Mouse (Mus musculus) forebrain, embryonic 14.5 days (tissue): ENCODE measurements around the gene Atf5. TPM values are rescaled to one million over a fixed set of nuclear protein-coding genes. Genes with fewer than 3 reads are reported as not detected.

ENCODE experiments used
- ATAC-seq: fragments of 200-750 bp; cut with Nextera tagmentation; 2 replicates; pipeline ENCODE4 v1.8.0; 2017; ENCODE audit warnings: mild to moderate bottlenecking, moderate library complexity
- DNase-seq: peaks from one replicate; pipeline ENCODE4 v3.0.0-alpha.2; 2015; ENCODE audit warnings: low spot score
- H3K27ac ChIP-seq: fragments of 300-500 bp; sonication (generic); 2 replicates; pipeline ENCODE4 v1.5.1; 2014; ENCODE audit warnings: low read depth, mild to moderate bottlenecking, control low read depth, low read length, moderate library complexity
- H3K27me3 ChIP-seq: fragments of 300-500 bp; sonication (generic); replicated peaks from 2 replicates; pipeline ENCODE4 v1.6.1; 2014; ENCODE audit warnings: low read length, control low read depth, mixed read lengths; ENCODE audit not compliant: control insufficient read depth, insufficient read depth
- H3K36me3 ChIP-seq: fragments of 300-500 bp; sonication (generic); 2 replicates; pipeline ENCODE4 v1.6.1; 2014; ENCODE audit warnings: low read length, control low read depth; ENCODE audit not compliant: control insufficient read depth, insufficient read depth
- H3K4me1 ChIP-seq: fragments of 300-500 bp; sonication (generic); 2 replicates; pipeline ENCODE4 v1.6.1; 2014; ENCODE audit warnings: antibody characterized with exemption, low read length, control low read depth; ENCODE audit not compliant: control insufficient read depth, insufficient read depth
- H3K4me2 ChIP-seq: fragments of 300-500 bp; sonication (generic); 2 replicates; pipeline ENCODE4 v1.6.1; 2014; ENCODE audit warnings: mild to moderate bottlenecking, control low read depth, low read length
- H3K4me3 ChIP-seq: fragments of 300-500 bp; sonication (generic); 2 replicates; pipeline ENCODE4 v1.5.1; 2014; ENCODE audit warnings: low read depth, low read length, control low read depth
- H3K9ac ChIP-seq: fragments of 300-500 bp; sonication (generic); 2 replicates; pipeline ENCODE4 v1.6.1; 2014; ENCODE audit warnings: mild to moderate bottlenecking, low read length, control low read depth, moderate library complexity
- H3K9me3 ChIP-seq: fragments of 300-500 bp; sonication (generic); replicated peaks from 2 replicates; pipeline ENCODE4 v1.6.1; 2016; ENCODE audit warnings: low read length, control low read depth, mixed read lengths; ENCODE audit not compliant: control insufficient read depth
- WGBS: fragments of 180-500 bp; shearing (Covaris S2); extraction: QIAGEN DNeasy Blood & Tissue Kit; methylation state at CpG from one replicate; pipeline ENCODE4 v1.1.7; 2014; 5-methylcytosine and 5-hydroxymethylcytosine counted together
- polyA plus RNA-seq: library from polyadenylated mRNA; unstranded; fragments of >200 nt; fragmentation: Nextera tagmentation; extraction: Ambion mirVana; gene quantifications from 2 replicates; pipeline ENCODE4 v1.2.1, GENCODE M21; 2014

The Atf5 gene
- polyA plus RNA-seq, 1 experiment from 2014 or later: 4.2 TPM

GRCm38 (mm10) chr7:44810819-44811557, 5.5 kb downstream of the Atf5 start:
- Histone ChIP-seq H3K4me3 (no peak overlapping the region), H3K9ac (no peak overlapping the region), H3K27me3 (no peaks in the 10 kb centered on the region), H3K4me1 (no peaks in the 10 kb centered on the region), H3K4me2 (no peak overlapping the region), H3K9me3 (no peaks in the 10 kb centered on the region), H3K27ac (no peak overlapping the region), H3K36me3 (0 out of 2 replicates have a peak, but pooled peaks cover 7% of the 10 kb centered on the region)
- DNase-seq (no peak), ATAC-seq (no peak)
- WGBS: 96% methylated on average over 7 of the region's 7 CpGs

- H3K4me1 ChIP-seq: no peaks in the 10 kb centered on the region
- H3K9me3 ChIP-seq: no peaks in the 10 kb centered on the region
- DNase-seq: no peak
- H3K36me3 ChIP-seq: 0 out of 2 replicates have a peak, but pooled peaks cover 7% of the 10 kb centered on the region
- H3K4me3 ChIP-seq: no peak overlapping the region
- no peak overlapping the region for H3K27ac ChIP-seq
- H3K27me3 ChIP-seq: no peaks in the 10 kb centered on the region
- no peak overlapping the region for H3K9ac ChIP-seq
- 84% methylated on average over 4 of the region's 4 CpGs for WGBS
- ATAC-seq: no peak
- no peak overlapping the region for H3K4me2 ChIP-seq
Measured at GRCm38 (mm10) chr7:44810365-44810764, 6.1 kb downstream of the Atf5 start.

GRCm38 (mm10) chr7:44809466-44809865, 7.0 kb downstream of the Atf5 start:
- ATAC-seq (no peak), DNase-seq (no peak)
- WGBS: 91% methylated on average over 3 of the region's 3 CpGs
- H3K4me2 ChIP-seq: no peak overlapping the region
- no peak overlapping the region for H3K4me3 ChIP-seq
- no peaks in the 10 kb centered on the region for H3K27me3 ChIP-seq
- H3K9ac ChIP-seq: no peak overlapping the region
- H3K27ac ChIP-seq: no peak overlapping the region
- H3K36me3 ChIP-seq: 0 out of 2 replicates have a peak, but pooled peaks cover 7% of the 10 kb centered on the region
- H3K4me1 ChIP-seq: no peaks in the 10 kb centered on the region
- no peaks in the 10 kb centered on the region for H3K9me3 ChIP-seq

DNA sequence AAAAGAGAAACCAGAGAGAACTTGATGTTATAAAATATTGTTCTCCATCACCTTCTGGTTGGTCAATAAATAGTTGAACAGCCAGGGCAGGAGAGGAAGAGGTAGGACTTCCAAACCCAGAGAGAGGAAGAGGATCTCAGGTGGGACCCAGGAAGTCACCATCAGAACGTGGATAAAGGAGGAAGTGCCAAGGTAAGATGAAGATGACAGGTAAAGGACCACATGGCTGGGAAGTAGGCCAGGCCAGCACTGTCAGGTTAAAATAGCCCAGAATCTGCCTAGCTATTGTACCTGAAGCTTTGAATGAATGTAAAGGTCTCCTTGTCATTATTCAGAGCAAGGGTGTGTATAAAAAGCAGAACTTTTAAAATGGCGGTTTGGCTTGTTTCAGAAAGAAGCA, 7.5 kb downstream of the Atf5 start:
- no peaks in the 10 kb centered on the region for H3K4me1 ChIP-seq
- H3K4me2 ChIP-seq: no peak overlapping the region
- no peaks in the 10 kb centered on the region for H3K9me3 ChIP-seq
- H3K4me3 ChIP-seq: no peak overlapping the region
- 90% methylated on average over 2 of the region's 2 CpGs for WGBS
- DNase-seq: no peak
- H3K27me3 ChIP-seq: no peaks in the 10 kb centered on the region
- ATAC-seq: no peak
- no peak overlapping the region for H3K9ac ChIP-seq
- no peak overlapping the region for H3K27ac ChIP-seq
- H3K36me3 ChIP-seq: 0 out of 2 replicates have a peak, but pooled peaks cover 7% of the 10 kb centered on the region

DNA sequence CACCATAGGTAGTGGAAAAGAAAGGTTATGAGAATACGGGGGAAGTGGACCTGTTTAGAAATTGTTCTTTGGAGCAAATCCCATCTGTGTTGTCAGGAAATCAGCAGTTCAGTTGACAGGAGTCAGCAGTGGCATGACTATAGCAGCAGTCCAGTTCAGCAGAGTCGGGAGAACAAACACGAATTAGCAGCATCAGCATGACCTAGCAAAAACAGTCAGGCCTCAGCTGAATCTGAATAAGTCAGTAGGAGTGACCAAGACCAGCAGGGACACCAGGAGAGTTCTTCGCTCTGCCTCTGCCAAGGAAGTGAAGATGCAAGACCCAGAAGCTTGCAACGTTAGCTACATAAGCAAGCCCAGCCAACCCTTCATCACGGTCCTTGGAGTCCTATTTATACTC, 23.7 kb downstream of the Atf5 start:
- H3K36me3 ChIP-seq: no peaks in the 10 kb centered on the region
- H3K4me2 ChIP-seq: no peak overlapping the region
- no peaks in the 10 kb centered on the region for H3K4me1 ChIP-seq
- H3K9ac ChIP-seq: no peak overlapping the region
- DNase-seq (no peak), ATAC-seq (no peak)
- H3K4me3 ChIP-seq: no peak overlapping the region
- H3K27me3 ChIP-seq: no peaks in the 10 kb centered on the region
- no peaks in the 10 kb centered on the region for H3K9me3 ChIP-seq
- H3K27ac ChIP-seq: no peak overlapping the region
- WGBS: 87% methylated on average over 6 of the region's 6 CpGs

DNA sequence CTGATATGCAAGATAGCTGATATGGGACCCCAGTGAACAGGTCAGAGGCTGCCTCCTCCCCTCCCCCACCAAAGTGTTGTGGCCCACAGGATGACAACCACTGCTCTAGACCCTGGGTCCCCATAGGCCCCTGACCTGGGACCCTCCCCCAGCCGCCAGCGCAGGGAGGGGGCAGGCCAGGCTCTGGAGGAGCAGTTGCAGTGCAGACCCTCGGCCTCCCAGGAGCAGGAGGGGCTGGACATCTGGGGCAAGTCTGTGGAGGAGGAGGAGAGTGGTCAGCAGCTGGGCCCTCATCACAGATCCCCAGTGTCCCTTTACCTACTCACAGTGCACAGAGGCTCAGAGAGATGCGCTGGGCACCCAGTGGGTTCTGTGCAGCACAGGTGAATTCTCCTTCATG, 26.4 kb downstream of the Atf5 start:
- Histone ChIP-seq H3K4me3 (no peak overlapping the region), H3K27me3 (no peaks in the 10 kb centered on the region), H3K4me2 (no peak overlapping the region), H3K4me1 (no peaks in the 10 kb centered on the region), H3K36me3 (no peaks in the 10 kb centered on the region), H3K9me3 (no peaks in the 10 kb centered on the region), H3K27ac (no peak overlapping the region), H3K9ac (no peak overlapping the region)
- no peak for DNase-seq
- WGBS: 65% methylated on average over 4 of the region's 4 CpGs
- no peak for ATAC-seq

DNA sequence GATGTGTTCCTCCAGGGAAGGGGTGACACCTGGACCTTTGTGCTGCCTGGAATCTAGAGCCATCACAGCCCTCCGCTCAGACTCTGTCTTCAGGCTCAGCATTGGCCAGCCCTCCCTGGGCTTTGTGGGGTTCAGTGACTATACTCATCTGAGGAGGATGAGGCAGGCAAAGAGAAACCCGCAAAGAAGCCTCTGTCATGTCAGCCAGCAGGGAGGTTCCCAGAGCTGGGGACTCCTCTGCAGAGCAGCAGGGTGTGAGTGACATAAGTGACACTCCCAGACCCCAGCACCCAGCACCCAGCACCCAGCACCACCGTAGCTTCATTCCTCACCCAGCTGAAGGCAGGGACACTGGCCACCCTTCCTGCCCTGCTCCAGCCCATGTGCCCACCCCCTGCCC, 26.9 kb downstream of the Atf5 start:
- 86% methylated on average over 3 of the region's 3 CpGs for WGBS

GRCm38 (mm10) chr7:44780101-44780500, 36.4 kb downstream of the Atf5 start:
- Histone ChIP-seq H3K27me3 (no peaks in the 10 kb centered on the region), H3K36me3 (peaks cover 20% of the 10 kb centered on the region), H3K9me3 (no peaks in the 10 kb centered on the region), H3K27ac (no peak overlapping the region), H3K4me3 (no peak overlapping the region), H3K4me2 (no peak overlapping the region), H3K9ac (no peak overlapping the region), H3K4me1 (no peaks in the 10 kb centered on the region)
- 90% methylated on average over 8 of the region's 8 CpGs for WGBS
- DNase-seq: no peak
- no peak for ATAC-seq

More for the DNA sequence above, 26.9 kb downstream of the Atf5 start:
- Histone ChIP-seq H3K36me3 (no peaks in the 10 kb centered on the region), H3K27me3 (no peaks in the 10 kb centered on the region), H3K4me1 (no peaks in the 10 kb centered on the region), H3K9me3 (no peaks in the 10 kb centered on the region), H3K4me3 (no peak overlapping the region), H3K4me2 (no peak overlapping the region), H3K9ac (no peak overlapping the region), H3K27ac (no peak overlapping the region)
- ATAC-seq (no peak), DNase-seq (no peak)

- 95% methylated on average over 9 of the region's 9 CpGs for WGBS
- H3K4me2 ChIP-seq: no peak overlapping the region
- H3K36me3 ChIP-seq: peaks cover 26% of the 10 kb centered on the region
- no peaks in the 10 kb centered on the region for H3K27me3 ChIP-seq
- DNase-seq (no peak), ATAC-seq (no peak)
- no peak overlapping the region for H3K9ac ChIP-seq
- no peaks in the 10 kb centered on the region for H3K9me3 ChIP-seq
- H3K4me3 ChIP-seq: no peak overlapping the region
- no peak overlapping the region for H3K27ac ChIP-seq
- H3K4me1 ChIP-seq: no peaks in the 10 kb centered on the region
Measured at GRCm38 (mm10) chr7:44776849-44777498, 39.5 kb downstream of the Atf5 start.
